Mouse (Mus musculus) myocyte (in vitro differentiated cells): ENCODE results near the gene Hist1h1c. TPM values are rescaled to one million over a fixed set of nuclear protein-coding genes. Genes with fewer than 3 reads are reported as not detected.
A peak's percentile ranks its signal among the peaks of the same experiment; 100 is the strongest.
"Not testable (repeated sequence)": the region's sequence is repeated elsewhere in the genome, so short reads cannot be mapped to it uniquely, and the experiment has no call there.

Source experiments
- H3K27me3 ChIP-seq: one replicate; pipeline ENCODE4 v1.6.1; 2011; ENCODE audit not compliant: control insufficient read depth, insufficient read depth, insufficient read length
- H3K36me3 ChIP-seq: one replicate; pipeline ENCODE4 v1.6.1; 2011; ENCODE audit not compliant: control insufficient read depth, insufficient read depth
- H3K4me2 ChIP-seq: one replicate; pipeline ENCODE4 v1.6.1; 2011; ENCODE audit warnings: low read depth, control low read depth
- H3K4me3 ChIP-seq: one replicate; pipeline ENCODE4 v1.5.1; 2011; ENCODE audit warnings: mild to moderate bottlenecking, control low read depth, moderate library complexity
- H3K79me2 ChIP-seq: one replicate; pipeline ENCODE4 v1.6.1; 2011; ENCODE audit not compliant: control insufficient read depth, insufficient read depth
- H3ac ChIP-seq: one replicate; pipeline ENCODE4 v1.6.1; 2011; ENCODE audit not compliant: control insufficient read depth, insufficient read length
- CEBPB ChIP-seq: IDR thresholded peaks from 2 replicates; pipeline ENCODE4 v1.6.1; 2011; ENCODE audit warnings: mild to moderate bottlenecking, moderate library complexity; ENCODE audit not compliant: poor library complexity, insufficient read depth, severe bottlenecking
- E2F4 ChIP-seq: IDR thresholded peaks from one replicate; pipeline ENCODE4 v1.6.1; 2011; ENCODE audit warnings: mild to moderate bottlenecking, control low read depth, moderate library complexity; ENCODE audit not compliant: insufficient read depth
- MAX ChIP-seq: IDR thresholded peaks from one replicate; pipeline ENCODE4 v1.6.1; 2011; ENCODE audit warnings: low read depth, mild to moderate bottlenecking, control low read depth
- MYOD1 ChIP-seq, 3 experiments: IDR thresholded peaks; one replicate each; pipeline ENCODE4 v1.6.1; 2011; ENCODE audit warnings: control low read depth in 2 of 3, low read depth in 2 of 3, mild to moderate bottlenecking in 2 of 3, moderate library complexity in 1 of 3; ENCODE audit not compliant: insufficient read length in 2 of 3, control insufficient read depth in 1 of 3
- MYOG ChIP-seq, 3 experiments: IDR thresholded peaks; one replicate each; pipeline ENCODE4 v1.6.1; 2011; ENCODE audit warnings: control low read depth in 2 of 3, low read depth in 2 of 3, mild to moderate bottlenecking in 2 of 3; ENCODE audit not compliant: insufficient read length in 2 of 3, control insufficient read depth in 1 of 3, insufficient read depth in 1 of 3
- POLR2A ChIP-seq: IDR thresholded peaks from one replicate; pipeline ENCODE4 v1.6.1; 2011; ENCODE audit warnings: low read depth, mild to moderate bottlenecking, control low read depth, moderate library complexity; ENCODE audit not compliant: insufficient read length
- POLR2AphosphoS2 ChIP-seq: IDR thresholded peaks from one replicate; pipeline ENCODE4 v1.6.1; 2011; ENCODE audit warnings: low read depth, control low read depth; ENCODE audit not compliant: insufficient read length
- REST ChIP-seq: IDR thresholded peaks from one replicate; pipeline ENCODE4 v1.6.1; 2011; ENCODE audit warnings: mild to moderate bottlenecking, control low read depth, moderate library complexity; ENCODE audit not compliant: insufficient read depth, insufficient read length
- SRF ChIP-seq: IDR thresholded peaks from one replicate; pipeline ENCODE4 v1.6.1; 2011; ENCODE audit warnings: low read depth; ENCODE audit not compliant: control insufficient read depth, insufficient read length
- TCF12 ChIP-seq: IDR thresholded peaks from one replicate; pipeline ENCODE4 v1.6.1; 2011; ENCODE audit warnings: mild to moderate bottlenecking, control low read depth; ENCODE audit not compliant: poor library complexity, insufficient read depth, severe bottlenecking
- TCF3 ChIP-seq: IDR thresholded peaks from one replicate; pipeline ENCODE4 v1.6.1; 2011; ENCODE audit warnings: low read depth, control low read depth; ENCODE audit not compliant: insufficient read length
- USF1 ChIP-seq: IDR thresholded peaks from one replicate; pipeline ENCODE4 v1.6.1; 2011; ENCODE audit warnings: low read depth, mild to moderate bottlenecking, control low read depth, moderate library complexity
- polyA plus RNA-seq: library from polyadenylated mRNA; unstranded; fragments of >200 nt; fragmentation: generic; extraction: Trizol; gene quantifications from one replicate; pipeline ENCODE4 v1.2.1, GENCODE M21; 2012; ENCODE audit warnings: missing spikeins

Gene Hist1h1c
- polyA plus RNA-seq, 1 experiment: 273 TPM

- no peak overlapping the region for H3K4me3 ChIP-seq
Observed at GRCm38 (mm10) chr13:23698996-23699395, 39.6 kb upstream of the Hist1h1c start.

GRCm38 (mm10) chr13:23699767-23700166 is 38.8 kb upstream of the Hist1h1c start:
- H3K4me2 ChIP-seq: no peak overlapping the region
- TF ChIP-seq POLR2AphosphoS2 (no peak), MYOD1 (IDR thresholded peaks at IDR 0.05; ENCODE audit: control insufficient read depth in 1 of 3, insufficient read length in 2 of 3, low read depth in 2 of 3) (no peak), E2F4 (no peak), REST (no peak), TCF12 (no peak), USF1 (no peak), CEBPB (no peak), POLR2A (no peak), TCF3 (no peak), MYOG (IDR thresholded peaks at IDR 0.05; ENCODE audit: control insufficient read depth in 1 of 3, insufficient read depth in 1 of 3, insufficient read length in 2 of 3, low read depth in 2 of 3) (no peak), MAX (no peak), SRF (no peak)
- no peaks in the 10 kb centered on the region for H3K79me2 ChIP-seq
- no peaks in the 10 kb centered on the region for H3K36me3 ChIP-seq
- no peaks in the 10 kb centered on the region for H3K27me3 ChIP-seq
- H3ac ChIP-seq: no peak overlapping the region
- no peak overlapping the region for H3K4me3 ChIP-seq

More at GRCm38 (mm10) chr13:23698996-23699395, 39.6 kb upstream of the Hist1h1c start:
- Histone ChIP-seq H3K4me2 (peak overlapping the region; percentile 99), H3K36me3 (no peaks in the 10 kb centered on the region), H3K79me2 (no peaks in the 10 kb centered on the region), H3K27me3 (no peaks in the 10 kb centered on the region), H3ac (no peak overlapping the region)
- no peak for TF ChIP-seq TCF12
- TF ChIP-seq SRF: no peak
- no peak for TF ChIP-seq POLR2AphosphoS2
- no peak for TF ChIP-seq MYOG (IDR thresholded peaks at IDR 0.05; ENCODE audit: control insufficient read depth in 1 of 3, insufficient read depth in 1 of 3, insufficient read length in 2 of 3, low read depth in 2 of 3)
- no peak for TF ChIP-seq REST
- TF ChIP-seq CEBPB: no peak
- TF ChIP-seq MYOD1 (IDR thresholded peaks at IDR 0.05; ENCODE audit: control insufficient read depth in 1 of 3, insufficient read length in 2 of 3, low read depth in 2 of 3): no peak
- TF ChIP-seq POLR2A: no peak
- TF ChIP-seq TCF3: no peak
- no peak for TF ChIP-seq MAX
- no peak for TF ChIP-seq USF1
- no peak for TF ChIP-seq E2F4

GRCm38 (mm10) chr13:23700786-23701520 is 37.7 kb upstream of the Hist1h1c start:
- peak overlapping the region; percentile 49 for H3K4me2 ChIP-seq
- H3K79me2 ChIP-seq: no peaks in the 10 kb centered on the region
- H3K4me3 ChIP-seq: no peak overlapping the region
- TF ChIP-seq TCF3 (no peak), POLR2A (no peak), CEBPB (no peak), TCF12 (no peak), POLR2AphosphoS2 (no peak), MYOD1 (IDR thresholded peaks at IDR 0.05; ENCODE audit: control insufficient read depth in 1 of 3, insufficient read length in 2 of 3, low read depth in 2 of 3) (no peak), REST (no peak), E2F4 (no peak), MYOG (IDR thresholded peaks at IDR 0.05; ENCODE audit: control insufficient read depth in 1 of 3, insufficient read depth in 1 of 3, insufficient read length in 2 of 3, low read depth in 2 of 3) (no peak), USF1 (no peak), SRF (no peak), MAX (no peak)
- H3ac ChIP-seq: no peak overlapping the region
- H3K36me3 ChIP-seq: no peaks in the 10 kb centered on the region
- H3K27me3 ChIP-seq: no peaks in the 10 kb centered on the region

- Histone ChIP-seq H3K4me3 (no peak overlapping the region), H3K36me3 (no peaks in the 10 kb centered on the region), H3K79me2 (no peaks in the 10 kb centered on the region), H3ac (no peak overlapping the region), H3K4me2 (no peak overlapping the region), H3K27me3 (no peaks in the 10 kb centered on the region)
- TF ChIP-seq MAX: no peak
- TF ChIP-seq MYOG (IDR thresholded peaks at IDR 0.05; ENCODE audit: control insufficient read depth in 1 of 3, insufficient read depth in 1 of 3, insufficient read length in 2 of 3, low read depth in 2 of 3): no peak
- TF ChIP-seq E2F4: no peak
- TF ChIP-seq TCF12: no peak
- no peak for TF ChIP-seq POLR2AphosphoS2
- no peak for TF ChIP-seq SRF
- no peak for TF ChIP-seq CEBPB
- no peak for TF ChIP-seq USF1
- TF ChIP-seq POLR2A: no peak
- no peak for TF ChIP-seq MYOD1 (IDR thresholded peaks at IDR 0.05; ENCODE audit: control insufficient read depth in 1 of 3, insufficient read length in 2 of 3, low read depth in 2 of 3)
- TF ChIP-seq TCF3: no peak
- no peak for TF ChIP-seq REST
Observed at GRCm38 (mm10) chr13:23702220-23702619, 36.4 kb upstream of the Hist1h1c start.

- H3ac ChIP-seq, H3K36me3 ChIP-seq, H3K27me3 ChIP-seq, H3K79me2 ChIP-seq, H3K4me3 ChIP-seq, H3K4me2 ChIP-seq: not testable (repeated sequence)
Observed at GRCm38 (mm10) chr13:23702801-23703200, 35.8 kb upstream of the Hist1h1c start.
